Mouse (Mus musculus): Measurements from ENCODE around the gene Zfp263. TPM values are rescaled to one million over a fixed set of nuclear protein-coding genes. Genes with fewer than 3 reads are reported as not detected.

Gene Zfp263
- polyA plus RNA-seq (2014; fragmentation: Nextera tagmentation; extraction: Ambion mirVana), result 30.5 and 35.4 TPM in 2 replicates

DNA sequence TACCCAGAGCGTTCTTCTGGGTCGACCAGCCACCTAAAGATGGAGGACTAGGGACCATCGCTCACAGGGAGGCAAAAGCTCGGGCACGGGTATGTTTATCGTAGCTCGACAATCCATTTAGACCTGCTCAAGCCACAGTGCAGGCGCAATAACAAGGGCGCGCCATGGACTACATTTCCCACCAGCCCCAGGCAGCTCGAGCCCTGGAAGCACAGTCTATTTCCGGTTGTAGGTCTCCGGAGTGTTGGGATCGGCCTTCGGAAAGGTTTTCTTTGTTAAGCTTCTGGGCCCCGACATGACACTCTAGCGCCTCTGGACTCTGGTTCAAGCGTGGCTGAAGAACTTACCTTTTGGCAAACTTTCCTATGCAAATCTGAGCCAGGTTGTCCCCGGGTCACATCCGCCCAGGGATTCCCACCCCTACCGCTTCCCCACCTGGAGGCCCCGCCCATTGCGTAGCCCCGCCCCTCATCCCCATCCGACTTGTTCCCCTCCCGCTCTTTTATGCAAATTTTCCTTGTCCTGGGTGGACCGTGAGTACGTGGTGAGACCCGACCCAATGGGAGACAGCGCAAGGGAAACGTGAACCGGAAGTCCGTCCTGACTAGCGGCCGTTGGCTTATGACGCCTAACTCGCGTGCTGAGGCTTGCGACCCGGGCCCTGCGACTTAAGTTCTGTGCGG lies at the start of gene Zfp263:
Gene Zfp263 (plus strand): TSS at position 591 of the 683 bp plus-strand sequence.
- Histone ChIP-seq H3K4me1 (ENCODE audit: control insufficient read depth, insufficient read depth, low read length) (peaks cover 22% of the 10 kb centered on the region), H3K27ac (replicated peaks; ENCODE audit: low read depth, low read length) (peak within 1 kb of the TSS; percentile 90), H3K27me3 (ENCODE audit: control insufficient read depth, insufficient read depth, low read length) (no peaks in the 10 kb centered on the region), H3K36me3 (ENCODE audit: control insufficient read depth, insufficient read depth, low read length) (peaks cover 18% of the 10 kb centered on the region), H3K9me3 (ENCODE audit: control insufficient read depth, low read length) (peaks cover 6% of the 10 kb centered on the region), H3K4me2 (ENCODE audit: low read length) (peak within 1 kb of the TSS; percentile 96), H3K9ac (replicated peaks; ENCODE audit: low read length) (peak within 1 kb of the TSS; percentile 86), H3K4me3 (replicated peaks; ENCODE audit: low read depth, low read length) (peak within 1 kb of the TSS; percentile 86)
- under 1% methylated on average over 42 of the region's 42 CpGs for WGBS
- ATAC-seq (ENCODE audit: low FRiP score, low TSS enrichment), result peak; percentile 98
- peak; percentile 98 for DNase-seq

DNA sequence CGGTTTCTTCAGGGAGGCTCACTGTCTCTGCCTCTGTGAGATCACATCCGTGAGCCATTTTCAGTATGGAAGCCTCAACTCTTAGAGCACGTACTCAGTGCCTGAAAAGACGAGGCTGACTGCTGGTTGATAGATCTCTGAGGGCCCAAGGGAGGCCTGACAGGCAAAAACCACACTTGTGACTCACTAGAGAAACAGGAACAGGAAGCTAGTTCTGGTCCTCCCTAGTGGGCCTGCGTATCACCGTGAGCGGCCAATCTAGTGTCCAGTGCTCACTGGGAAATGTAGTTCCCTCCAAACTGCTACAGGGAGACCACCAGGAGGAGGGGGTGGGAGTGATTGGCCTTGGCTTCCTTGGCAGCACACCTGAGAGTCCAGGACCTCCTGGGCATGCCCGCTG lies 44.6 kb upstream of the Zfp263 start:
- H3K9me3 ChIP-seq (ENCODE audit: control insufficient read depth, low read length), result no peaks in the 10 kb centered on the region; the same call in 1 of the 2 replicates
- no peak for ATAC-seq (ENCODE audit: low FRiP score, low TSS enrichment)
- no peak overlapping the region for H3K4me3 ChIP-seq (replicated peaks; ENCODE audit: low read depth, low read length)
- no peak overlapping the region for H3K4me2 ChIP-seq (ENCODE audit: low read length)
- no peak overlapping the region for H3K9ac ChIP-seq (replicated peaks; ENCODE audit: low read length)
- H3K27me3 ChIP-seq (ENCODE audit: control insufficient read depth, insufficient read depth, low read length), result no peaks in the 10 kb centered on the region
- WGBS, result 87% methylated on average over 8 of the region's 8 CpGs
- no peak for DNase-seq
- H3K27ac ChIP-seq (replicated peaks; ENCODE audit: low read depth, low read length), result no peak overlapping the region
- H3K36me3 ChIP-seq (ENCODE audit: control insufficient read depth, insufficient read depth, low read length), result no peaks in the 10 kb centered on the region
- no peaks in the 10 kb centered on the region for H3K4me1 ChIP-seq (ENCODE audit: control insufficient read depth, insufficient read depth, low read length)

DNA sequence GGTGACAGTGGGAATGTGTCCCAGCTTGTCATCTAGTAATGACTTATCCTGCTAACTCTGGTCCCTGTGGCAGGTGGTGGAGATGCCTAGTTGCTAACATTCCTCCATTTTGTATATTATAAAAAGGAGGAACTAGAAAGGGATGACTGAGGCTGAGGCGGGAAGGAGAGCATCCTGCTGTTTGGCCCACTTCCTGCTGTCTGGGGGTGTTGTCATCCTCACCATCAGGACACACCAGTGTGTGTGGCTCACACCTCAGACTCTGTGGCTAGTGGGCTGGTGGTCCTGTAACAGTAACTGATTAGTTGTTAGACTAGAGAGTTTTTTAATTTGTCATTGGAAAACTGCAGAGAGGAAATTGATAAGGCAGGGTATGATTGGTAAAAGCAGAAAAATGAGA lies 43.0 kb upstream of the Zfp263 start:
- ATAC-seq (ENCODE audit: low FRiP score, low TSS enrichment) (no peak), DNase-seq (no peak)
- Histone ChIP-seq H3K9ac (replicated peaks; ENCODE audit: low read length) (no peak overlapping the region), H3K4me1 (ENCODE audit: control insufficient read depth, insufficient read depth, low read length) (no peaks in the 10 kb centered on the region), H3K27me3 (ENCODE audit: control insufficient read depth, insufficient read depth, low read length) (no peaks in the 10 kb centered on the region), H3K36me3 (ENCODE audit: control insufficient read depth, insufficient read depth, low read length) (no peaks in the 10 kb centered on the region), H3K4me3 (replicated peaks; ENCODE audit: low read depth, low read length) (no peak overlapping the region), H3K27ac (replicated peaks; ENCODE audit: low read depth, low read length) (no peak overlapping the region), H3K4me2 (ENCODE audit: low read length) (no peak overlapping the region), H3K9me3 (ENCODE audit: control insufficient read depth, low read length) (no peaks in the 10 kb centered on the region; the same call in 1 of the 2 replicates)
- WGBS, result 67% methylated on average over 1 of the region's 1 CpGs

DNA sequence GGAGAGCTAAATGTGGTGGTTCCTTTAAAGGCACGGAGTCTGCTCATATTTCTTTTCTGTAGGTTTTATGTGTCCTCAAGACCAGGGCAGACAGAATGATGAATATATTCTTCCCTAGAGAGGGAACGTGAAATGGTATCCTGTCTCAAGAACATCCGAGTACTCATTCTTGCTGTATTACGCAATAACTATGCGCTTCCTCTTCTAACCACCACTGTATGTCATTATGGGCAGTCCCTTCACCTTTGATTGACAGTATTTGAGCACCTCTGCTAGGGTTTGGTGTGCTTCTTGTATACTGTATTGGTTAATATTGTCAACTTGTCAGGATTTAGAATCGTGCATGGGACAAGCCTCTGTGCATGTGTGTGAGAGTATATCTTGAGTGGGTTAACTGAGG lies 37.2 kb upstream of the Zfp263 start:
- 88% methylated on average over 6 of the region's 6 CpGs for WGBS

DNA sequence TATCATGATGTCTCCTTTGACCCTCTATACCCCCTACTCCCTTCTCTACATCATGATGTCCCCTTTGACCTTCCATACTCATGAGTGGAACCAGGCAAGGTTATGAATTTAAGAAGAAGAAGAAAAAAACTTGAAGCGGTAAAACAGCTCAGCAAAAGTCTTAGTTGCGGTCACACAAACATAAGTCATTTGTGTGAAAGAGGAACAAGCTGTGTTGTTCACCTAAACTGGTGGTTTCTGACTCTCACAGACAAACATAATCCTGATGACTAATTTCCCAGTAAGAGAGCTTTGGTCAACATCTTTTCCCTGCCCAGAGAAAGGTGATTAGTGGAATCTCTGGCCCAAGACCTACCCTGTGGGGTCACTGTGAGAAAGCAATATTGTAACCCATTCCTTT lies 29.2 kb upstream of the Zfp263 start:
- H3K9me3 ChIP-seq (ENCODE audit: control insufficient read depth, low read length), result no peaks in the 10 kb centered on the region
- WGBS, result 94% methylated on average over 2 of the region's 2 CpGs
- H3K36me3 ChIP-seq (ENCODE audit: control insufficient read depth, insufficient read depth, low read length), result no peaks in the 10 kb centered on the region
- no peak overlapping the region for H3K4me3 ChIP-seq (replicated peaks; ENCODE audit: low read depth, low read length)
- ATAC-seq (ENCODE audit: low FRiP score, low TSS enrichment) (no peak), DNase-seq (no peak)
- no peaks in the 10 kb centered on the region for H3K27me3 ChIP-seq (ENCODE audit: control insufficient read depth, insufficient read depth, low read length)
- H3K9ac ChIP-seq (replicated peaks; ENCODE audit: low read length), result no peak overlapping the region
- no peak overlapping the region for H3K4me2 ChIP-seq (ENCODE audit: low read length)
- no peak overlapping the region for H3K27ac ChIP-seq (replicated peaks; ENCODE audit: low read depth, low read length)
- no peaks in the 10 kb centered on the region for H3K4me1 ChIP-seq (ENCODE audit: control insufficient read depth, insufficient read depth, low read length)

More for the DNA sequence above, 37.2 kb upstream of the Zfp263 start:
- DNase-seq (no peak), ATAC-seq (ENCODE audit: low FRiP score, low TSS enrichment) (no peak)
- Histone ChIP-seq H3K27me3 (ENCODE audit: control insufficient read depth, insufficient read depth, low read length) (no peaks in the 10 kb centered on the region), H3K4me1 (ENCODE audit: control insufficient read depth, insufficient read depth, low read length) (no peaks in the 10 kb centered on the region), H3K9me3 (ENCODE audit: control insufficient read depth, low read length) (no peaks in the 10 kb centered on the region; the same call in 1 of the 2 replicates), H3K27ac (replicated peaks; ENCODE audit: low read depth, low read length) (no peak overlapping the region), H3K4me2 (ENCODE audit: low read length) (no peak overlapping the region), H3K36me3 (ENCODE audit: control insufficient read depth, insufficient read depth, low read length) (no peaks in the 10 kb centered on the region), H3K4me3 (replicated peaks; ENCODE audit: low read depth, low read length) (no peak overlapping the region), H3K9ac (replicated peaks; ENCODE audit: low read length) (no peak overlapping the region)

DNA sequence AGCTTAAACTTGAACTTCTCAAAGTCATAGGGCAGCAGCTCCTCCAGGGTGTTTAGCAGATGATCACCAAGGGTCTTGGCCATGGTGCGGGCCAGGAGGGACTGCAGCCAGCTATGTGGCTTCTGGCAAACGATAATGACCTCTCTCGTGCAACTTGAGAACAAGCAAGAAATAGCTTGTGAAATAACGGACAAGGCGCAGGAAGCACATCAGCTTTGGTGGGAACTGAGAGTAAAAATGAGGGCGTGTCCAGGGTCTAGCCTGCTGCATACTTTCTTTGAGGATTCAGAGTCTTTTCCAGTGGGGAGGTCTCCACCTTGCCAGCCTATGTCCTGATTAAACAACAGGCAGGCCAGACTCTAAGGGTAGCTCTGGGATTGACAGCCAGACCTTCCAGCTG lies 25.9 kb upstream of the Zfp263 start, which contains the start of gene Mefv:
Gene Mefv (minus strand): TSS at position 118 of the 400 bp plus-strand sequence.
- DNase-seq, result no peak
- no peaks in the 10 kb centered on the region for H3K27me3 ChIP-seq (ENCODE audit: control insufficient read depth, insufficient read depth, low read length)
- ATAC-seq (ENCODE audit: low FRiP score, low TSS enrichment), result no peak
- no peak within 1 kb of the TSS for H3K27ac ChIP-seq (replicated peaks; ENCODE audit: low read depth, low read length)
- H3K4me2 ChIP-seq (ENCODE audit: low read length), result no peak within 1 kb of the TSS
- whole genome bisulfite sequencing, result 89% methylated on average over 6 of the region's 6 CpGs
- no peaks in the 10 kb centered on the region for H3K4me1 ChIP-seq (ENCODE audit: control insufficient read depth, insufficient read depth, low read length)
- H3K9ac ChIP-seq (replicated peaks; ENCODE audit: low read length), result no peak within 1 kb of the TSS
- H3K36me3 ChIP-seq (ENCODE audit: control insufficient read depth, insufficient read depth, low read length), result no peaks in the 10 kb centered on the region
- no peak within 1 kb of the TSS for H3K4me3 ChIP-seq (replicated peaks; ENCODE audit: low read depth, low read length)
- 0 out of 2 replicates have a peak, but pooled peaks cover 3% of the 10 kb centered on the region for H3K9me3 ChIP-seq (ENCODE audit: control insufficient read depth, low read length)

DNA sequence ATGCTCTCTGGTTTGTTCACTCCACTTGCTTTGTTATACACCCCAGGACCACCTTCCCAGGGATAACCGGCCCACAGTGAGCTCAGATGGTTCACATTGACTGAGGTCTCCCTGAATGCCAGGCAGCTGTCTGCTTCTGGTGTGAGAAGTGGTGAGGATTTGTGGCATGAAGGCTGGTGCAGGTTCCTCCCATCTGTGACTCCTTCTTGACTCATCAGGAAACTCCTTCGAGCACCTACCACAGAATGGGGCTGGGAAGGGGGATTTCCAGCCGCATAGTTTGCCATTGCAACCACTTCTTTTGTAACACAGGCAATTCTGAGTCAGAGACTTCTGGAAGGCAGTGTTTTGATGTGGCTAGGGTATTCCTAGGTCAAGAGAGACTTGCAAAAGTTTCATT lies 20.7 kb upstream of the Zfp263 start:
- no peak for DNase-seq
- Histone ChIP-seq H3K4me2 (ENCODE audit: low read length) (no peak overlapping the region), H3K36me3 (ENCODE audit: control insufficient read depth, insufficient read depth, low read length) (no peaks in the 10 kb centered on the region), H3K27ac (replicated peaks; ENCODE audit: low read depth, low read length) (no peak overlapping the region), H3K4me3 (replicated peaks; ENCODE audit: low read depth, low read length) (no peak overlapping the region), H3K4me1 (ENCODE audit: control insufficient read depth, insufficient read depth, low read length) (no peaks in the 10 kb centered on the region), H3K9ac (replicated peaks; ENCODE audit: low read length) (no peak overlapping the region), H3K27me3 (ENCODE audit: control insufficient read depth, insufficient read depth, low read length) (no peaks in the 10 kb centered on the region), H3K9me3 (ENCODE audit: control insufficient read depth, low read length) (0 out of 2 replicates have a peak, but pooled peaks cover 3% of the 10 kb centered on the region)
- ATAC-seq (ENCODE audit: low FRiP score, low TSS enrichment), result no peak
- 78% methylated on average over 3 of the region's 3 CpGs for WGBS

DNA sequence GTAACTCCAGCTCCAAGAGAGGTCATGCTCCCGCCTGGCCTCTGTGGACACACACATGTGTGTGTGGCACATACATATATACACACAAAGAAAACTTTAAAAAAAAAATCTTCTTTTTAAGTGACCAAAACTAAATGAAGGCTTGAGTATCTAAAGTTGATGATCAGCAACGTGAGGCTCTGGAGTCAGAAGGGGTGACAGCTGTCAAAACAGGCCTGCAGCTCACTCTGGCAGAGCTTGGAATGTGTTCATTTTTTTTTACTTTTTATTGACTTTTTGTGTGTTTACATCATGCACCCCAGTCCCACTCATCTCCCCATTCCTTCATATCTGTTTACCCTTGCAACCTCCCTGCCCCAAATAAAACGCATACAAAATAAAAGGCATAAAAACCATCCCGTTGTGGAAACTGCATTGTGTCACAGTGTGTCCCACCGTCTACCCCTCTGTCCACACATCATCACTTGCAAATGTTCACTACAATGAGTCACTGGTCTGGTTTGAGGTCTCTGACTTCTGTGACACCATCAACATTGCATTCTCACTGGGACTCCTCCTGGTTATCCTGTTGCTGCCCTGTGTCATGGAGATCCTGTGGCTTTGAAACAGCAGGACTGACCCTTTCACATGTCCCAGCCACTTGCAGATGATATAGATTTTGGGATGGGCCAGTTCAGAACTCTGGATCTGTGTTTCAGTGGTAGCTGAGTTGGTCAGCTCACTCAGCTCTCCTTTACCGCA lies 15.7 kb upstream of the Zfp263 start:
- no peaks in the 10 kb centered on the region for H3K4me1 ChIP-seq (ENCODE audit: control insufficient read depth, insufficient read depth, low read length)
- DNase-seq (no peak), ATAC-seq (ENCODE audit: low FRiP score, low TSS enrichment) (no peak)
- no peaks in the 10 kb centered on the region for H3K27me3 ChIP-seq (ENCODE audit: control insufficient read depth, insufficient read depth, low read length)
- no peak overlapping the region for H3K9ac ChIP-seq (replicated peaks; ENCODE audit: low read length)
- no peak overlapping the region for H3K27ac ChIP-seq (replicated peaks; ENCODE audit: low read depth, low read length)
- H3K36me3 ChIP-seq (ENCODE audit: control insufficient read depth, insufficient read depth, low read length), result no peaks in the 10 kb centered on the region
- no peak overlapping the region for H3K4me3 ChIP-seq (replicated peaks; ENCODE audit: low read depth, low read length)
- no peak overlapping the region for H3K4me2 ChIP-seq (ENCODE audit: low read length)
- WGBS, result 87% methylated on average over 6 of the region's 6 CpGs
- H3K9me3 ChIP-seq (ENCODE audit: control insufficient read depth, low read length), result no peaks in the 10 kb centered on the region

Data from midbrain, embryonic 14.5 days (tissue).